Mouse (Mus musculus) adrenal gland (tissue): ENCODE results near the gene Hc.

Experiments
- intact Hi-C: fragments of 180-260 bp; cut with DNase I; formaldehyde crosslinking; loops from one replicate; pipeline ENCODE4 v1.15.1; 2025

Gene Hc

GRCm38 (mm10) chr2:35060256-35060655 lies 982 bp downstream of the Hc start:
- intact Hi-C loops: no loop called here

- intact Hi-C loops: no loop called here
Observed at GRCm38 (mm10) chr2:35058325-35058724, 2.9 kb downstream of the Hc start.

- intact Hi-C loops: no loop called here
Observed at GRCm38 (mm10) chr2:35057243-35057642, 4.0 kb downstream of the Hc start.

GRCm38 (mm10) chr2:35048851-35049250 lies 12.4 kb downstream of the Hc start:
- intact Hi-C loops: no loop called here

GRCm38 (mm10) chr2:35044956-35045355 lies 16.3 kb downstream of the Hc start:
- intact Hi-C loops: no loop called here

GRCm38 (mm10) chr2:35038580-35039375 lies 22.5 kb downstream of the Hc start:
- intact Hi-C loops: no loop called here

GRCm38 (mm10) chr2:35024646-35025154 lies 36.5 kb downstream of the Hc start:
- intact Hi-C loops: no loop called here

- intact Hi-C loops: no loop called here
Observed at GRCm38 (mm10) chr2:35021806-35022205, 39.4 kb downstream of the Hc start.

GRCm38 (mm10) chr2:35015861-35016260 lies 45.4 kb downstream of the Hc start:
- intact Hi-C loops: no loop called here

GRCm38 (mm10) chr2:35011649-35012048 lies 49.6 kb downstream of the Hc start:
- intact Hi-C loops: no loop called here

GRCm38 (mm10) chr2:34998956-34999355 lies 62.3 kb downstream of the Hc start:
- intact Hi-C loops: no loop called here

- intact Hi-C loops: no loop called here
Observed at GRCm38 (mm10) chr2:34996506-34996905, 64.7 kb downstream of the Hc start.

GRCm38 (mm10) chr2:34993696-34994356 lies 67.4 kb downstream of the Hc start:
- intact Hi-C loops: no loop called here

GRCm38 (mm10) chr2:34992729-34993695 lies 68.2 kb downstream of the Hc start:
- intact Hi-C loops: no loop called here

- intact Hi-C loops: no loop called here
Observed at GRCm38 (mm10) chr2:34991966-34992365, 69.3 kb downstream of the Hc start.

- intact Hi-C loops: no loop called here
Observed at GRCm38 (mm10) chr2:34989749-34990148, 71.5 kb downstream of the Hc start.

- intact Hi-C loops: no loop called here
Observed at GRCm38 (mm10) chr2:34987595-34987994, 73.6 kb downstream of the Hc start.

GRCm38 (mm10) chr2:34984885-34985284 lies 76.4 kb downstream of the Hc start:
- intact Hi-C loops: no loop called here

GRCm38 (mm10) chr2:34982906-34983698 lies 78.1 kb downstream of the Hc start:
- intact Hi-C loops: no loop called here

- intact Hi-C loops: no loop called here
Observed at GRCm38 (mm10) chr2:34982096-34982724, 79.0 kb downstream of the Hc start.
